Mouse (Mus musculus) lung, postnatal 0 days (tissue): Measurements from ENCODE around the gene Frmd4a.

ENCODE experiments used
- CTCF ChIP-seq: IDR thresholded peaks from 2 replicates; pipeline ENCODE4 v1.5.1; 2016; ENCODE audit warnings: antibody characterized with exemption, mild to moderate bottlenecking
- EP300 ChIP-seq: IDR thresholded peaks from 2 replicates; pipeline ENCODE4 v1.6.1; 2016; ENCODE audit warnings: antibody characterized with exemption, mild to moderate bottlenecking, control low read depth

- TF ChIP-seq EP300 (no peak), CTCF (no peak)
These were observed 135.1 kb downstream of the Frmd4a start for GRCm38 (mm10) chr2:4152521-4153040.
